Comparison of ENCODE assay signal across 29 mouse cellular contexts in genomic region chr12:94070940-94071505, GRCm38 (mm10).
DNase-seq lines count a peak whose midpoint lies in the region; ATAC-seq and TF ChIP-seq lines count a peak whose summit lies in the region.
"Had no signal": no experiment of that assay in that cellular context is flagged by ENCODE, and none has a peak within 500 bp of the region (broad histone marks: within the 10 kb centered on the region; RNA-seq: fewer than 3 reads in every experiment).

No protein-coding gene starts in this region.

- no peak overlapping the region for H3K4me2 ChIP-seq in kidney, postnatal 0 days (ENCODE audit: low read length)
- no peak overlapping the region for H3K4me2 ChIP-seq in lung, embryonic 14.5 days
- H3K4me2 ChIP-seq: embryonic facial prominence, embryonic 12.5 days; forebrain, embryonic 15.5 days; heart, embryonic 12.5 days; hindbrain, embryonic 14.5 days; liver, embryonic 11.5 days; midbrain, embryonic 13.5 days; stomach, embryonic 15.5 days had no signal

- ATAC-seq in kidney, postnatal 0 days (replicated peaks; ENCODE audit: low FRiP score, low read depth), result no peak
- no peak for ATAC-seq in lung, embryonic 14.5 days (ENCODE audit: insufficient read depth)
- ATAC-seq: forebrain, embryonic 15.5 days; inflammation-experienced regulatory T-cells, adult 6 months; midbrain, embryonic 13.5 days; Patski had no signal

- H3K4me3 ChIP-seq in kidney, postnatal 0 days (replicated peaks; ENCODE audit: low read depth, low read length), result no peak overlapping the region
- no peak overlapping the region for H3K4me3 ChIP-seq in lung, embryonic 14.5 days (ENCODE audit: low read depth, low read length)
- H3K4me3 ChIP-seq: embryonic facial prominence, embryonic 12.5 days; forebrain, embryonic 10.5 days; forebrain, embryonic 15.5 days; gastrocnemius, adult 2 months; heart, adult 2 months; heart, embryonic 12.5 days; megakaryocyte, embryonic 14.5 days; midbrain, embryonic 13.5 days; stomach, embryonic 15.5 days had no signal

- H3K9ac ChIP-seq in kidney, postnatal 0 days (ENCODE audit: low read depth, low read length), result no peak overlapping the region
- H3K9ac ChIP-seq in lung, embryonic 14.5 days, result no peak overlapping the region
- H3K9ac ChIP-seq: embryonic facial prominence, embryonic 12.5 days; forebrain, embryonic 15.5 days; heart, embryonic 12.5 days; hindbrain, embryonic 14.5 days; midbrain, embryonic 13.5 days; stomach, embryonic 15.5 days had no signal

- H3K27ac ChIP-seq in kidney, postnatal 0 days, result no peak overlapping the region
- no peak overlapping the region for H3K27ac ChIP-seq in lung, embryonic 14.5 days (ENCODE audit: low read depth)
- H3K27ac ChIP-seq: embryonic facial prominence, embryonic 12.5 days; forebrain, embryonic 10.5 days; forebrain, embryonic 15.5 days; gastrocnemius, adult 2 months; heart, adult 2 months; hindbrain, embryonic 14.5 days; midbrain, embryonic 13.5 days; stomach, embryonic 15.5 days had no signal

- TF ChIP-seq CTCF in kidney, postnatal 0 days (IDR thresholded peaks at IDR 0.05; ENCODE audit: low read depth), result no peak
- TF ChIP-seq CTCF in lung, embryonic 14.5 days (IDR thresholded peaks at IDR 0.05; ENCODE audit: low read depth), result no peak

- no peaks in the 10 kb centered on the region for H3K9me3 ChIP-seq in kidney, postnatal 0 days (replicated peaks; ENCODE audit: low read length)
- no peaks in the 10 kb centered on the region for H3K9me3 ChIP-seq in lung, embryonic 14.5 days (ENCODE audit: low read depth, low read length)
- H3K9me3 ChIP-seq: embryonic facial prominence, embryonic 12.5 days; forebrain, embryonic 10.5 days; forebrain, embryonic 15.5 days; heart, embryonic 12.5 days; midbrain, embryonic 13.5 days; stomach, embryonic 15.5 days had no signal

- intact Hi-C loops in heart, postnatal 36 days (cut with DNase I), result no loop called here

- no peaks in the 10 kb centered on the region for H3K27me3 ChIP-seq in kidney, postnatal 0 days (ENCODE audit: insufficient read depth, low read length)
- H3K27me3 ChIP-seq in lung, embryonic 14.5 days (ENCODE audit: insufficient read depth, low read length), result no peaks in the 10 kb centered on the region
- H3K27me3 ChIP-seq: embryonic facial prominence, embryonic 12.5 days; forebrain, embryonic 15.5 days; heart, embryonic 12.5 days; megakaryocyte, embryonic 14.5 days; midbrain, embryonic 13.5 days; Patski; stomach, embryonic 15.5 days had no signal

- H3K36me3 ChIP-seq in kidney, postnatal 0 days (ENCODE audit: insufficient read depth, low read length), result no peaks in the 10 kb centered on the region
- H3K36me3 ChIP-seq in lung, embryonic 14.5 days (ENCODE audit: insufficient read depth), result no peaks in the 10 kb centered on the region
- H3K36me3 ChIP-seq: embryonic facial prominence, embryonic 12.5 days; forebrain, embryonic 10.5 days; forebrain, embryonic 15.5 days; G1E; heart, embryonic 12.5 days; midbrain, embryonic 13.5 days; stomach, embryonic 15.5 days had no signal

- DNase-seq in embryo, embryonic 11 days, result peak; percentile 14
- no peak for DNase-seq in embryo, embryonic 9.5 days (ENCODE audit: extremely low spot score)
- peak; percentile 89 for DNase-seq in kidney, postnatal 0 days (ENCODE audit: low spot score)
- no peak for DNase-seq in kidney, adult 9 months
- peak; percentile 58 for DNase-seq in lung, embryonic 14.5 days
- DNase-seq in lung, postnatal 10 days, result no peak
- no peak for DNase-seq in urinary bladder, adult 18-20 months (ENCODE audit: low spot score in 2 of 2)
- DNase-seq in heart, postnatal 36 days, result no peak
- DNase-seq: adrenal gland, postnatal 10 days; cerebellum, adult 11 months; cerebellum, adult 9-10 months; cerebellum, postnatal 36 days; gastrocnemius, adult 2 months; heart, adult 2 months; lung, postnatal 4 days; retina, postnatal 1 day; right cerebral cortex, postnatal 14 days had no signal

- no peaks in the 10 kb centered on the region for H3K4me1 ChIP-seq in kidney, postnatal 0 days (replicated peaks; ENCODE audit: insufficient read depth, low read length)
- H3K4me1 ChIP-seq in lung, embryonic 14.5 days (ENCODE audit: insufficient read depth), result no peaks in the 10 kb centered on the region
- H3K4me1 ChIP-seq: forebrain, embryonic 10.5 days; heart, embryonic 12.5 days; megakaryocyte, embryonic 14.5 days; midbrain, embryonic 13.5 days; stomach, embryonic 15.5 days had no signal

- WGBS in kidney, postnatal 0 days, result 53% methylated on average over 2 of the region's 2 CpGs
- WGBS in lung, embryonic 14.5 days, result 49% methylated on average over 2 of the region's 2 CpGs

Comparison
In these comparisons a context has a peak if more than half of its experiments do, and no peak if none do; other contexts are left out.
1. DNase-seq: peak in embryo, embryonic 11 days (single experiment), kidney, postnatal 0 days (single experiment) and lung, embryonic 14.5 days (single experiment); none in embryo, embryonic 9.5 days (single experiment), kidney, adult 9 months (single experiment), lung, postnatal 10 days (single experiment), urinary bladder, adult 18-20 months (0 of 2) and heart, postnatal 36 days (0 of 2).